Mouse (Mus musculus) ES-E14 (cell line): Measurements from ENCODE around the gene Cacfd1.

Experiments
- CHD2 ChIP-seq: IDR thresholded peaks from 2 replicates; pipeline ENCODE4 v1.6.1; 2014; ENCODE audit warnings: mild to moderate bottlenecking, low read depth, low read length, inconsistent platforms
- HCFC1 ChIP-seq: IDR thresholded peaks from 2 replicates; pipeline ENCODE4 v1.6.1; 2012; ENCODE audit warnings: low read length, inconsistent platforms, borderline replicate concordance; ENCODE audit not compliant: insufficient read depth
- MAFK ChIP-seq: IDR thresholded peaks from 2 replicates; pipeline ENCODE4 v1.6.1; 2014; ENCODE audit warnings: mild to moderate bottlenecking, low read depth, low read length, inconsistent platforms; ENCODE audit not compliant: insufficient read depth
- ZNF384 ChIP-seq: IDR thresholded peaks from 2 replicates; pipeline ENCODE4 v1.6.1; 2012; ENCODE audit warnings: low read depth, low read length, inconsistent platforms

DNA sequence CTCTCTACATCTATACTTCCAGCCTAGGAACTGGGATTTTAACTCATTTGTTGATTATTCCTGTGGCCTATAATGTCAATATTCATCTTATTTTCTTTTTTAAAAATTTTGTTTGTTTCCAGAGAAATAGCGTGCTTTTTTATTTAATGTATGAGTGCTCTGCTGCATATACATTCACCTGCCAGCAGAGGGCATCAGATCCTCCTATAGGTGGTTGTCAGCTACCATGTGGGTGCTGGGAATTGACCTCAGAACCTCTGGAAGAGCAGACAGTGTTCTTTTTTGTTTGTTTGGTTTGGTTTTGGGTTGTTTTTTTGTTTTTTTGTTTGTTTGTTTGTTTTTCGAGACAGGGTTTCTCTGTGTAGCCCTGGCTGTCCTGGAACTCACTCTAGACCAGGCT is 42.5 kb upstream of the Cacfd1 start:
- TF ChIP-seq HCFC1 (no peak), MAFK (no peak), CHD2 (no peak), ZNF384 (no peak)
